Comparison of ENCODE assay signal across 15 mouse cellular contexts in genomic region chr2:113323016-113323415, GRCm38 (mm10). TPM values are rescaled to one million over a fixed set of nuclear protein-coding genes. Genes with fewer than 3 reads are reported as not detected.
DNase-seq lines count a peak whose midpoint lies in the region; ATAC-seq and TF ChIP-seq lines count a peak whose summit lies in the region.
"Had no signal": no experiment of that assay in that cellular context is flagged by ENCODE, and none has a peak within 500 bp of the region (broad histone marks: within the 10 kb centered on the region; RNA-seq: fewer than 3 reads in every experiment).

No protein-coding gene starts in this region.

- no peak overlapping the region for H3K4me3 ChIP-seq in forebrain, embryonic 14.5 days (ENCODE audit: low read depth, low read length)
- H3K4me3 ChIP-seq in forebrain, postnatal 0 days (ENCODE audit: low read depth, low read length), result no peak overlapping the region
- H3K4me3 ChIP-seq: hindbrain, embryonic 13.5 days; kidney, embryonic 15.5 days; limb, embryonic 15.5 days had no signal

- no peaks in the 10 kb centered on the region for H3K36me3 ChIP-seq in forebrain, embryonic 14.5 days (ENCODE audit: control insufficient read depth, insufficient read depth, low read length)
- no peaks in the 10 kb centered on the region for H3K36me3 ChIP-seq in forebrain, postnatal 0 days (ENCODE audit: insufficient read depth)
- H3K36me3 ChIP-seq: hindbrain, embryonic 13.5 days; kidney, embryonic 15.5 days; limb, embryonic 15.5 days had no signal

- H3K4me2 ChIP-seq in forebrain, embryonic 14.5 days (ENCODE audit: low read length), result no peak overlapping the region
- H3K4me2 ChIP-seq in forebrain, postnatal 0 days (ENCODE audit: low read depth), result no peak overlapping the region
- H3K4me2 ChIP-seq: hindbrain, embryonic 13.5 days; kidney, embryonic 15.5 days; limb, embryonic 15.5 days; lung, embryonic 14.5 days had no signal

- no peak for ATAC-seq in forebrain, embryonic 14.5 days
- ATAC-seq in forebrain, postnatal 0 days, result no peak
- ATAC-seq in frontal cortex, adult (ENCODE audit: low TSS enrichment), result no peak

- H3K4me1 ChIP-seq in forebrain, embryonic 14.5 days (ENCODE audit: control insufficient read depth, insufficient read depth, low read length), result 0 out of 2 replicates have a peak, but pooled peaks cover 2% of the 10 kb centered on the region
- H3K4me1 ChIP-seq in forebrain, postnatal 0 days (ENCODE audit: insufficient read depth), result no peaks in the 10 kb centered on the region

- no peaks in the 10 kb centered on the region for H3K27me3 ChIP-seq in forebrain, embryonic 14.5 days (replicated peaks; ENCODE audit: control insufficient read depth, insufficient read depth, low read length)
- H3K27me3 ChIP-seq in forebrain, postnatal 0 days (ENCODE audit: insufficient read depth, low read length), result no peaks in the 10 kb centered on the region

- no peak for TF ChIP-seq CTCF in forebrain, postnatal 0 days (IDR thresholded peaks at IDR 0.05; ENCODE audit: low read depth)

- 17% methylated on average over 7 of the region's 7 CpGs for WGBS in forebrain, embryonic 14.5 days
- WGBS in forebrain, postnatal 0 days, result 16% methylated on average over 7 of the region's 7 CpGs

- no peaks in the 10 kb centered on the region for H3K9me3 ChIP-seq in forebrain, embryonic 14.5 days (replicated peaks; ENCODE audit: control insufficient read depth, low read length)
- no peaks in the 10 kb centered on the region for H3K9me3 ChIP-seq in forebrain, postnatal 0 days (ENCODE audit: low read length)
- H3K9me3 ChIP-seq: hindbrain, embryonic 13.5 days; kidney, embryonic 15.5 days; limb, embryonic 15.5 days had no signal

- H3K27ac ChIP-seq in forebrain, embryonic 14.5 days (ENCODE audit: low read depth, low read length), result no peak overlapping the region
- no peak overlapping the region for H3K27ac ChIP-seq in forebrain, postnatal 0 days (ENCODE audit: low read depth, low read length)
- H3K27ac ChIP-seq: hindbrain, embryonic 13.5 days; kidney, embryonic 15.5 days; limb, embryonic 15.5 days had no signal

- peak; percentile 35 for DNase-seq in forebrain, embryonic 14.5 days (ENCODE audit: low spot score)
- no peak for DNase-seq in forebrain, postnatal 0 days
- DNase-seq in 3134 (ENCODE audit: extremely low read depth, insufficient read length, low spot score), result peak; percentile 63
- DNase-seq in adrenal gland, postnatal 10 days, result peak; percentile 41
- DNase-seq in cerebellum, adult 9-10 months, result peak; percentile 86
- no peak for DNase-seq in spleen, postnatal 10 days (ENCODE audit: low spot score in 2 of 2)
- no peak for DNase-seq in kidney, adult 11 months
- DNase-seq: embryo, embryonic 11 days; gastrocnemius, postnatal 25 days; lung, embryonic 14.5 days had no signal

- no peak overlapping the region for H3K9ac ChIP-seq in forebrain, embryonic 14.5 days (ENCODE audit: low read length)
- H3K9ac ChIP-seq in forebrain, postnatal 0 days, result no peak overlapping the region
- H3K9ac ChIP-seq: hindbrain, embryonic 13.5 days; kidney, embryonic 15.5 days; limb, embryonic 15.5 days; lung, embryonic 14.5 days had no signal

RNA-seq across cellular contexts. Expression of gene Fmn1, which starts 4.5 kb away (rescaled TPM):
- polyA plus RNA-seq in forebrain, embryonic 14.5 days (2014; fragmentation: Nextera tagmentation; extraction: Ambion mirVana), result 0.10 and 0.57 TPM in 2 replicates
- total RNA-seq in forebrain, postnatal 0 days (2014; rRNA removed), result 1.0 and 1.5 TPM in 2 replicates
- 0.26 and 0.50 TPM in 2 replicates for polyA plus RNA-seq in forebrain, postnatal 0 days (2015; fragmentation: Nextera tagmentation; extraction: Ambion mirVana)
- total RNA-seq in adrenal gland, postnatal 10 days (2021), result 1 to 10 TPM; 2.1 to 4.2 TPM
- total RNA-seq: megakaryocyte-erythroid progenitor cell, adult 5-6 weeks had no signal

RNA-seq across cellular contexts. Expression of gene Tmco5b, which starts 37.5 kb away (rescaled TPM):
- not detected in 2 replicates for polyA plus RNA-seq in forebrain, embryonic 14.5 days (2014; fragmentation: Nextera tagmentation; extraction: Ambion mirVana)
- not detected in 2 replicates for total RNA-seq in forebrain, postnatal 0 days (2014; rRNA removed)
- polyA plus RNA-seq in forebrain, postnatal 0 days (2015; fragmentation: Nextera tagmentation; extraction: Ambion mirVana), result 0.12 TPM in 1 of 2 replicates, not detected in the other
- not detected for total RNA-seq in adrenal gland, postnatal 10 days (2021)
- total RNA-seq: gastrocnemius, postnatal 25 days; megakaryocyte-erythroid progenitor cell, adult 5-6 weeks had no signal
- polyA plus RNA-seq: hindbrain, embryonic 13.5 days; kidney, embryonic 15.5 days; limb, embryonic 15.5 days; lung, embryonic 14.5 days had no signal

Comparison
In these comparisons a context has a peak if more than half of its experiments do, and no peak if none do; other contexts are left out.
1. DNase-seq: peak in forebrain, embryonic 14.5 days (single experiment), 3134 (single experiment), adrenal gland, postnatal 10 days (single experiment) and cerebellum, adult 9-10 months (single experiment); none in forebrain, postnatal 0 days (single experiment), spleen, postnatal 10 days (0 of 2) and kidney, adult 11 months (single experiment).